8 mouse cellular contexts compared by ENCODE assay signal in the genomic region with DNA sequence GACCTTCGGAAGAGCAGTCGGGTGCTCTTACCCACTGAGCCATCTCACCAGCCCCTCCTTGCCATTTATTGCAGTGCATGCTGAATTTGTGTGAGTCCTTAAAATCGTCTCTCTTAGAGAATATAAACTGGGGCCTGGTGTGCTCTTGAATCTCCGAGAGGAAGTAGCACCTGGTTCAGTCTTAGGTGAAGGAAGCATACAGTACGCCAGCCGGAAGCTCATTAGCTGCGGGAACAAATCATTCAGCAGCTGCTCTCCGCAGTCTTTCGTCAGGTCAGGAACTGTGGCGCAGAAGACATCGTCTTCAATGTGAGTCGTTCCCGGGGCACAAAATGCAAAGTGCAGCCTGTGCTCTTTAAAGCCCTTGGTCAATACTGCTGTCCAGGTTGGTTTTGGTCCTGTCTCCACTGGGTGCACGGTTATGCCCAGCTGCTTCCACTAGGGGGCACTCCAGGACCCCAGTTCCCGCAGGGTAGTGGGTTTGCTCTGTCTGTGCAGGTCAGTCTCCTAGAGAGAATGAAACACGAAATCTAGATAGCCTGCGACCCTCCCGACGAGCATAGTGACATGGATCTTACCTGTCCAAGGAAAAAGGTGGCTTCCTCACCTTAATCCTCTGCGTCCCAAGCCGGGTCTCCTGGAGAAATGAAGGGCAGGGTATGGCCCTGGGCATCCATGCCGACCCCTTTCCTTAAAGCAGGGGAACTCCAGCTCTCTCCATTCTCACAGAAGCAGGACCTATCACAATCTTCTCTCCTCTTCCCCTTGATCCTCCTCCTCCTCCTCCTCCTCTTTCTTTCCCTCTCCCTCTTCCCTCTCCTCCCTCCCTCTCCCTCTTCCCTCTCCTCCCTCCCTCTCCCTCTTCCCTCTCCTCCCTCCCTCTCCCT. TPM values are rescaled to one million over a fixed set of nuclear protein-coding genes. Genes with fewer than 3 reads are reported as not detected.
DNase-seq lines count a peak whose midpoint lies in the region; ATAC-seq lines count a peak whose summit lies in the region.

No protein-coding gene starts in this region.

- H3K9ac ChIP-seq in lung, embryonic 16.5 days (ENCODE audit: low read length): no peak overlapping the region

- H3K36me3 ChIP-seq in hindbrain, embryonic 10.5 days: no peaks in the 10 kb centered on the region; the same call in 1 of the 2 replicates
- H3K36me3 ChIP-seq in lung, embryonic 16.5 days (ENCODE audit: control insufficient read depth, insufficient read depth, low read length): no peaks in the 10 kb centered on the region

- H3K27ac ChIP-seq in hindbrain, embryonic 10.5 days: no peak overlapping the region
- H3K27ac ChIP-seq in lung, embryonic 16.5 days (ENCODE audit: low read length): no peak overlapping the region

- no peak overlapping the region for H3K4me2 ChIP-seq in lung, embryonic 16.5 days (ENCODE audit: low read depth, low read length)

- 30% methylated on average over 22 of the region's 22 CpGs for WGBS in hindbrain, embryonic 10.5 days
- WGBS in lung, embryonic 16.5 days: 24% methylated on average over 22 of the region's 22 CpGs

- DNase-seq in MEL-GATA-1-ER (ENCODE audit: extremely low read depth, low read depth): peak; percentile 8
- peak; percentile 77 for DNase-seq in cerebellum, adult 8-10 months
- DNase-seq in hindbrain, embryonic 10.5 days (ENCODE audit: low spot score): peak; percentile 86
- peak; percentile 45 for DNase-seq in layer of hippocampus, adult 9-11 months
- DNase-seq in ovary, postnatal 36 days (ENCODE audit: low spot score): peak; percentile 84
- DNase-seq in thymus, postnatal 25 days: peak; percentile 77

- no peaks in the 10 kb centered on the region for H3K9me3 ChIP-seq in hindbrain, embryonic 10.5 days
- H3K9me3 ChIP-seq in lung, embryonic 16.5 days (ENCODE audit: control insufficient read depth, low read length): no peaks in the 10 kb centered on the region

- no peaks in the 10 kb centered on the region for H3K27me3 ChIP-seq in hindbrain, embryonic 10.5 days (ENCODE audit: insufficient read depth, poor library complexity, severe bottlenecking)
- no peaks in the 10 kb centered on the region for H3K27me3 ChIP-seq in lung, embryonic 16.5 days (ENCODE audit: control insufficient read depth, insufficient read depth, low read depth, low read length)

- H3K4me1 ChIP-seq in hindbrain, embryonic 10.5 days (replicated peaks): 0 out of 2 replicates have a peak, but pooled peaks cover 9% of the 10 kb centered on the region
- H3K4me1 ChIP-seq in lung, embryonic 16.5 days (replicated peaks; ENCODE audit: control insufficient read depth, insufficient read depth, low read length): no peaks in the 10 kb centered on the region

- no peak overlapping the region; the same call in 1 of the 2 replicates for H3K4me3 ChIP-seq in hindbrain, embryonic 10.5 days
- no peak overlapping the region for H3K4me3 ChIP-seq in lung, embryonic 16.5 days (ENCODE audit: low read length)

- ATAC-seq in frontal cortex, adult (ENCODE audit: low TSS enrichment): peak; percentile 86
- peak; percentile 86; the same call in 1 of the 2 replicates for ATAC-seq in lung, embryonic 16.5 days (ENCODE audit: low read depth)

RNA-seq across cellular contexts. Expression of a gene that starts 18.0 kb away (rescaled TPM):
- polyA plus RNA-seq in hindbrain, embryonic 10.5 days (2016; fragmentation: Nextera tagmentation; extraction: Ambion mirVana): 0.14 and 0.49 TPM in 2 replicates
- polyA plus RNA-seq in lung, embryonic 16.5 days (2015; fragmentation: Nextera tagmentation; extraction: Ambion mirVana): 0.31 and 0.65 TPM in 2 replicates

RNA-seq across cellular contexts. Expression of a gene that starts 32.5 kb away (rescaled TPM):
- 172 and 173 TPM in 2 replicates for polyA plus RNA-seq in hindbrain, embryonic 10.5 days (2016; fragmentation: Nextera tagmentation; extraction: Ambion mirVana)
- polyA plus RNA-seq in lung, embryonic 16.5 days (2015; fragmentation: Nextera tagmentation; extraction: Ambion mirVana): 141 and 146 TPM in 2 replicates

RNA-seq across cellular contexts. Expression of a gene that starts 41.7 kb away (rescaled TPM):
- polyA plus RNA-seq in hindbrain, embryonic 10.5 days (2016; fragmentation: Nextera tagmentation; extraction: Ambion mirVana): 0.37 and 1.3 TPM in 2 replicates
- 0.43 and 1.4 TPM in 2 replicates for polyA plus RNA-seq in lung, embryonic 16.5 days (2015; fragmentation: Nextera tagmentation; extraction: Ambion mirVana)

RNA-seq across cellular contexts. Expression of a gene that starts 55.8 kb away (rescaled TPM):
- polyA plus RNA-seq in hindbrain, embryonic 10.5 days (2016; fragmentation: Nextera tagmentation; extraction: Ambion mirVana): 0.10 TPM in 1 of 2 replicates, not detected in the other
- polyA plus RNA-seq in lung, embryonic 16.5 days (2015; fragmentation: Nextera tagmentation; extraction: Ambion mirVana): 0.26 and 0.48 TPM in 2 replicates

Comparison
In these comparisons a context has a peak if more than half of its experiments do, and no peak if none do; other contexts are left out.
1. DNase-seq: peak in every context shown above with its lines; median percentile 86 in hindbrain, embryonic 10.5 days; 84 in ovary, postnatal 36 days; 77 in cerebellum, adult 8-10 months; 77 in thymus, postnatal 25 days; 45 in layer of hippocampus, adult 9-11 months; 8 in MEL-GATA-1-ER.